Mouse (Mus musculus): ENCODE results near the gene Nr2c2.

DNA sequence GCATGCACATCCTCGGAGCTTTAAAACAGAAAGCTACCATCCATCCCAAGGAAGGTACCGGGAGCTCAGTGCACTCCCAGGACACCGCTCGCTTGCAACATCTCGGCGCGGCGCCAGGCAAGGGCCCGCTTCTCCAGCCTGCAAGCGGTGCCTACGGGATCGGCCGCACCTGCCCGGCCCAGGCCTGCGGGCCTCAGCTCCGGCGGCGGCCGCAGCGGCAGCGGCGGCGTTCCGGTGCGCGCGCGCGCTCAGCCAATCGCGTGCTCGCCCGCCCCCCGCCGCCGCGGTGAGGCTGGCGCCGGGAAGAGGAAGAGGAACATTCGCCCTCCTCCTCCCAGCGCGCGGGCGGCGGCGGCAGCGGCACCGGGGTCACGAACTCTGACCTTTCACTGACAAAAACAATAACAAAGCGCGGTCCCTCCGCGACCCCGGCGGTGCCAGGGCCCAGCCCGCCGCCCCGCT lies at the start of gene Nr2c2:
- TF ChIP-seq CTCF (IDR thresholded peaks at IDR 0.05; ENCODE audit: low read depth), result no peak
- TF ChIP-seq EP300 (IDR thresholded peaks at IDR 0.05; ENCODE audit: low read depth), result no peak

Measured in liver, postnatal 0 days (tissue).